Mouse (Mus musculus) embryonic fibroblast, embryonic 13.5 days (primary cell): ENCODE results near the gene Lin54.

Experiments
- CTCF ChIP-seq: IDR thresholded peaks from 2 replicates; pipeline ENCODE4 v1.5.1; 2011; ENCODE audit warnings: mild to moderate bottlenecking, control low read depth, low read length, moderate library complexity, borderline replicate concordance; ENCODE audit not compliant: insufficient read depth
- POLR2A ChIP-seq: IDR thresholded peaks from 2 replicates; pipeline ENCODE4 v1.6.1; 2011; ENCODE audit warnings: low read depth, mild to moderate bottlenecking, control low read depth, low read length, moderate library complexity

GRCm38 (mm10) chr5:100429344-100430075 lies 70.9 kb downstream of the Lin54 start:
- TF ChIP-seq CTCF (no peak), POLR2A (peak; percentile 97)
